9 mouse cellular contexts compared by ENCODE assay signal in genomic region chr11:96621167-96621566, GRCm38 (mm10).
DNase-seq lines count a peak whose midpoint lies in the region; ATAC-seq and TF ChIP-seq lines count a peak whose summit lies in the region.
"Had no signal": no experiment of that assay in that cellular context is flagged by ENCODE, and none has a peak within 500 bp of the region (broad histone marks: within the 10 kb centered on the region; RNA-seq: fewer than 3 reads in every experiment).

No protein-coding gene starts in this region.

- H3K79me2 ChIP-seq in C2C12 (ENCODE audit: control insufficient read depth, insufficient read depth), result no peaks in the 10 kb centered on the region

- no peak for TF ChIP-seq POLR2A in small intestine, adult 2 months (IDR thresholded peaks at IDR 0.05; ENCODE audit: low read depth, low read length)

- H3ac ChIP-seq in C2C12 (ENCODE audit: control insufficient read depth, insufficient read length, low read depth), result no peak overlapping the region

- no peak for ATAC-seq in megakaryocyte, adult 5-6 weeks (ENCODE audit: poor library complexity, severe bottlenecking)

- WGBS in small intestine, adult 2 months, result 25% methylated on average over 4 of the region's 4 CpGs

- peak; percentile 44 for TF ChIP-seq CTCF in C2C12 (IDR thresholded peaks at IDR 0.05; ENCODE audit: control insufficient read depth, insufficient read depth, insufficient read length)
- peak; percentile 99 for TF ChIP-seq CTCF in layer of hippocampus, adult 2 months (conservative IDR thresholded peaks at IDR 0.05)
- peak; percentile 88; the same call in 1 of the 2 replicates for TF ChIP-seq CTCF in small intestine, adult 2 months (IDR thresholded peaks at IDR 0.05; ENCODE audit: extremely low read depth, insufficient read length, insufficient replicate concordance, low read depth, low read length)

- no peak overlapping the region for H3K4me3 ChIP-seq in C2C12 (ENCODE audit: insufficient read depth, poor library complexity, severe bottlenecking)
- no peak overlapping the region for H3K4me3 ChIP-seq in layer of hippocampus, adult 2 months
- no peak overlapping the region for H3K4me3 ChIP-seq in small intestine, adult 2 months (ENCODE audit: low read depth, low read length)
- H3K4me3 ChIP-seq: liver, embryonic 15.5 days had no signal

- peaks cover 20% of the 10 kb centered on the region for H3K27me3 ChIP-seq in C2C12 (ENCODE audit: control insufficient read depth, insufficient read depth, insufficient read length)
- peaks cover 7% of the 10 kb centered on the region for H3K27me3 ChIP-seq in small intestine, adult 2 months (ENCODE audit: control insufficient read depth, insufficient read depth, low read length)

- intact Hi-C loops in heart, postnatal 14 days (cut with DNase I), result loop anchor here (2.0 to 5.0 kb wide), 5 partner anchors 34 to 342 kb away; partner anchors contain the start of gene Hoxb5

- no peaks in the 10 kb centered on the region for H3K79me3 ChIP-seq in C2C12 (ENCODE audit: low read depth)

- H3K27ac ChIP-seq in layer of hippocampus, adult 2 months, result no peak overlapping the region
- no peak overlapping the region for H3K27ac ChIP-seq in small intestine, adult 2 months (ENCODE audit: insufficient read depth, low read depth, low read length)
- H3K27ac ChIP-seq: liver, embryonic 15.5 days had no signal

- H3K4me1 ChIP-seq in small intestine, adult 2 months (ENCODE audit: control insufficient read depth, insufficient read depth, insufficient read length, low read length), result no peaks in the 10 kb centered on the region; the same call in 1 of the 2 replicates
- H3K4me1 ChIP-seq: liver, embryonic 15.5 days had no signal

- peak; percentile 75 for DNase-seq in R1 (ENCODE audit: low read depth, low spot score)
- peak; percentile 65 to 85 for DNase-seq in cerebellum, postnatal 25 days
- DNase-seq in heart, postnatal 14 days, result peak; percentile 80 to 87
- DNase-seq in layer of hippocampus, adult 2 months (ENCODE audit: low spot score in 2 of 2), result peak; percentile 45 to 78
- peak; percentile 88 for DNase-seq in lung, postnatal 14 days

- no peaks in the 10 kb centered on the region for H3K36me3 ChIP-seq in C2C12 (ENCODE audit: control insufficient read depth, insufficient read depth)
- H3K36me3 ChIP-seq in small intestine, adult 2 months (ENCODE audit: control insufficient read depth, insufficient read depth, low read length), result no peaks in the 10 kb centered on the region
- H3K36me3 ChIP-seq: liver, embryonic 15.5 days had no signal

TF ChIP-seq in C2C12, 6 proteins besides CTCF, POLR2A, EP300 and RAD21:
- TF ChIP-seq CEBPB (IDR thresholded peaks at IDR 0.05; ENCODE audit: low read depth) (no peak), MYOD1 (IDR thresholded peaks at IDR 0.05; ENCODE audit: control insufficient read depth, insufficient read length, low read depth) (no peak), MYOG (IDR thresholded peaks at IDR 0.05; ENCODE audit: control insufficient read depth, extremely low read depth, insufficient read length) (no peak), FOSL1 (IDR thresholded peaks at IDR 0.05; ENCODE audit: insufficient read depth, low read length, poor library complexity, severe bottlenecking) (no peak), USF1 (IDR thresholded peaks at IDR 0.05; ENCODE audit: low read depth) (no peak), MAX (IDR thresholded peaks at IDR 0.05) (no peak)
TF ChIP-seq in C2C12: peak in this region for 0.

Comparison
In these comparisons a context has a peak if more than half of its experiments do, and no peak if none do; other contexts are left out.
1. CTCF ChIP-seq: peak in every context shown above with its lines; median percentile 99 in layer of hippocampus, adult 2 months; 88 in small intestine, adult 2 months; 44 in C2C12.